Comparison of ENCODE assay signal across 8 mouse cellular contexts in genomic region chr16:5911880-5912327, GRCm38 (mm10). TPM values are rescaled to one million over a fixed set of nuclear protein-coding genes. Genes with fewer than 3 reads are reported as not detected.
A peak's percentile ranks its signal among the peaks of the same experiment; 100 is the strongest.
DNase-seq lines count a peak whose midpoint lies in the region; ATAC-seq and TF ChIP-seq lines count a peak whose summit lies in the region.

No protein-coding gene starts in this region.

- ATAC-seq in hindbrain, embryonic 14.5 days (ENCODE audit: low FRiP score): peak; percentile 89
- no peak for ATAC-seq in stomach, postnatal 0 days (ENCODE audit: low FRiP score, low TSS enrichment)

- TF ChIP-seq CTCF in stomach, postnatal 0 days (IDR thresholded peaks at IDR 0.05; ENCODE audit: low read depth): no peak

- intact Hi-C loops in left cerebral cortex, postnatal 4 days (cut with DNase I): no loop called here

- no peaks in the 10 kb centered on the region for H3K9me3 ChIP-seq in embryonic facial prominence, embryonic 10.5 days
- no peaks in the 10 kb centered on the region for H3K9me3 ChIP-seq in hindbrain, embryonic 14.5 days (ENCODE audit: control insufficient read depth, low read length)
- no peaks in the 10 kb centered on the region for H3K9me3 ChIP-seq in stomach, postnatal 0 days (ENCODE audit: control insufficient read depth, low read length)

- no peak for TF ChIP-seq EP300 in stomach, postnatal 0 days (optimal IDR thresholded peaks at IDR 0.05)

- H3K4me2 ChIP-seq in hindbrain, embryonic 14.5 days (replicated peaks): no peak overlapping the region
- no peak overlapping the region for H3K4me2 ChIP-seq in stomach, postnatal 0 days (replicated peaks; ENCODE audit: low read depth)

- H3K4me3 ChIP-seq in embryonic facial prominence, embryonic 10.5 days: no peak overlapping the region
- H3K4me3 ChIP-seq in hindbrain, embryonic 14.5 days (replicated peaks; ENCODE audit: low read length): no peak overlapping the region
- H3K4me3 ChIP-seq in stomach, postnatal 0 days (ENCODE audit: low read depth, low read length): no peak overlapping the region

- peak; percentile 75 for DNase-seq in MN1 (ENCODE audit: low spot score)
- DNase-seq in adrenal gland, adult 8-10 months: peak; percentile 15
- peak; percentile 10 for DNase-seq in embryonic facial prominence, embryonic 10.5 days (ENCODE audit: low spot score)
- peak; percentile 78 for DNase-seq in hindbrain, embryonic 14.5 days (ENCODE audit: low spot score)
- peak; percentile 92 for DNase-seq in left cerebral cortex, postnatal 4 days
- peak; percentile 15 for DNase-seq in stomach, postnatal 0 days (ENCODE audit: low spot score)
- no peak for DNase-seq in c-Kit-positive CD71-positive TER-119-positive erythroid progenitor cells, embryonic 14.5 days (ENCODE audit: low spot score)
- no peak for DNase-seq in spleen, adult 12 weeks (ENCODE audit: low spot score)

- no peak overlapping the region for H3K27ac ChIP-seq in embryonic facial prominence, embryonic 10.5 days (replicated peaks)
- peak overlapping the region; percentile 58 for H3K27ac ChIP-seq in hindbrain, embryonic 14.5 days
- no peak overlapping the region for H3K27ac ChIP-seq in stomach, postnatal 0 days (replicated peaks)

- no peaks in the 10 kb centered on the region for H3K27me3 ChIP-seq in embryonic facial prominence, embryonic 10.5 days (replicated peaks; ENCODE audit: low read depth, poor library complexity, severe bottlenecking)
- H3K27me3 ChIP-seq in hindbrain, embryonic 14.5 days (ENCODE audit: control insufficient read depth, insufficient read depth, low read length): no peaks in the 10 kb centered on the region
- H3K27me3 ChIP-seq in stomach, postnatal 0 days (ENCODE audit: control insufficient read depth, insufficient read depth, low read length): no peaks in the 10 kb centered on the region

- WGBS in embryonic facial prominence, embryonic 10.5 days: 48% methylated on average over 2 of the region's 2 CpGs
- 21% methylated on average over 2 of the region's 2 CpGs for WGBS in hindbrain, embryonic 14.5 days
- WGBS in stomach, postnatal 0 days: 33% methylated on average over 2 of the region's 2 CpGs

- H3K9ac ChIP-seq in hindbrain, embryonic 14.5 days: no peak overlapping the region
- H3K9ac ChIP-seq in stomach, postnatal 0 days (ENCODE audit: low read length): no peak overlapping the region

- no peaks in the 10 kb centered on the region for H3K36me3 ChIP-seq in embryonic facial prominence, embryonic 10.5 days (replicated peaks)
- no peaks in the 10 kb centered on the region for H3K36me3 ChIP-seq in hindbrain, embryonic 14.5 days (replicated peaks; ENCODE audit: control insufficient read depth, insufficient read depth)
- H3K36me3 ChIP-seq in stomach, postnatal 0 days (ENCODE audit: control insufficient read depth, insufficient read depth, low read length): no peaks in the 10 kb centered on the region

- no peaks in the 10 kb centered on the region for H3K4me1 ChIP-seq in embryonic facial prominence, embryonic 10.5 days
- H3K4me1 ChIP-seq in hindbrain, embryonic 14.5 days (replicated peaks; ENCODE audit: control insufficient read depth, insufficient read depth, low read length): peaks cover 27% of the 10 kb centered on the region
- H3K4me1 ChIP-seq in stomach, postnatal 0 days (replicated peaks; ENCODE audit: control insufficient read depth, insufficient read depth): no peaks in the 10 kb centered on the region

RNA-seq across cellular contexts. Expression of gene Rbfox1, which starts 26.7 kb away (rescaled TPM):
- total RNA-seq in adrenal gland, adult 8-10 months (2022): 1 to 10 TPM; 1.3 to 4.0 (median 2.3) TPM
- 2.3 and 2.6 TPM in 2 replicates for polyA plus RNA-seq in embryonic facial prominence, embryonic 10.5 days (2016; fragmentation: Nextera tagmentation; extraction: Ambion mirVana)
- polyA plus RNA-seq in hindbrain, embryonic 14.5 days (2014; fragmentation: Nextera tagmentation; extraction: Ambion mirVana): 203 and 217 TPM in 2 replicates
- 100 to 1,000 TPM; 244 to 249 TPM for total RNA-seq in left cerebral cortex, postnatal 4 days (2021)
- polyA plus RNA-seq in stomach, postnatal 0 days (2015; fragmentation: Nextera tagmentation; extraction: Ambion mirVana): 1.9 and 2.2 TPM in 2 replicates

Comparison
In these comparisons a context has a peak if more than half of its experiments do, and no peak if none do; other contexts are left out.
1. DNase-seq: peak in MN1 (single experiment), adrenal gland, adult 8-10 months (single experiment), embryonic facial prominence, embryonic 10.5 days (single experiment), hindbrain, embryonic 14.5 days (single experiment), left cerebral cortex, postnatal 4 days (single experiment) and stomach, postnatal 0 days (single experiment); none in c-Kit-positive CD71-positive TER-119-positive erythroid progenitor cells, embryonic 14.5 days (single experiment) and spleen, adult 12 weeks (single experiment).
2. RNA of gene Rbfox1, which starts 26.7 kb away (polyA plus RNA-seq): 203 to 217 TPM in hindbrain, embryonic 14.5 days; 2.3 to 2.6 TPM in embryonic facial prominence, embryonic 10.5 days and 1.9 to 2.2 TPM in stomach, postnatal 0 days; every median in the first group is over 10 times any median in the second.